Mouse (Mus musculus): Measurements from ENCODE around the gene Lima1. TPM values are rescaled to one million over a fixed set of nuclear protein-coding genes. Genes with fewer than 3 reads are reported as not detected.

Lima1 gene
- polyA plus RNA-seq, 1 experiment, result 13.5 TPM

GRCm38 (mm10) chr15:99771601-99772276 is 103.5 kb downstream of the Lima1 start:
- DNase-seq, result peak in 1 of 2 experiments; percentile 36
- TF ChIP-seq CTCF (IDR thresholded peaks at IDR 0.05; ENCODE audit: borderline replicate concordance, insufficient read depth, low read depth, low read length) (no peak), POLR2A (IDR thresholded peaks at IDR 0.05; ENCODE audit: borderline replicate concordance, insufficient read depth, low read length) (no peak)
- under 1% methylated on average over 56 of the region's 59 CpGs for WGBS

GRCm38 (mm10) chr15:99771004-99771500 is 104.2 kb downstream of the Lima1 start:
- Histone ChIP-seq H3K27me3 (ENCODE audit: control insufficient read depth, insufficient read depth, low read length) (no peaks in the 10 kb centered on the region), H3K4me3 (replicated peaks; ENCODE audit: insufficient read depth, low read depth, low read length) (peak overlapping the region; percentile 75), H3K27ac (ENCODE audit: insufficient read depth, low read length) (peak overlapping the region; percentile 42; the same call in 1 of the 2 replicates), H3K4me1 (ENCODE audit: control insufficient read depth, insufficient read depth, low read length) (no peaks in the 10 kb centered on the region; the same call in 1 of the 2 replicates)
- TF ChIP-seq CTCF (IDR thresholded peaks at IDR 0.05; ENCODE audit: borderline replicate concordance, insufficient read depth, low read depth, low read length) (no peak), POLR2A (IDR thresholded peaks at IDR 0.05; ENCODE audit: borderline replicate concordance, insufficient read depth, low read length) (no peak)
- no peak for DNase-seq
- WGBS, result 34% methylated on average over 5 of the region's 5 CpGs

More at GRCm38 (mm10) chr15:99771601-99772276, 103.5 kb downstream of the Lima1 start:
- Histone ChIP-seq H3K4me3 (replicated peaks; ENCODE audit: insufficient read depth, low read depth, low read length) (peak overlapping the region; percentile 75), H3K27ac (ENCODE audit: insufficient read depth, low read length) (peak overlapping the region; percentile 66), H3K4me1 (ENCODE audit: control insufficient read depth, insufficient read depth, low read length) (no peaks in the 10 kb centered on the region; the same call in 1 of the 2 replicates), H3K27me3 (ENCODE audit: control insufficient read depth, insufficient read depth, low read length) (no peaks in the 10 kb centered on the region)

GRCm38 (mm10) chr15:99768761-99769160 is 106.5 kb downstream of the Lima1 start:
- Histone ChIP-seq H3K27me3 (ENCODE audit: control insufficient read depth, insufficient read depth, low read length) (no peaks in the 10 kb centered on the region), H3K4me3 (replicated peaks; ENCODE audit: insufficient read depth, low read depth, low read length) (no peak overlapping the region), H3K27ac (ENCODE audit: insufficient read depth, low read length) (no peak overlapping the region), H3K4me1 (ENCODE audit: control insufficient read depth, insufficient read depth, low read length) (no peaks in the 10 kb centered on the region; the same call in 1 of the 2 replicates)
- 100% methylated on average over 1 of the region's 1 CpGs for WGBS
- no peak for DNase-seq
- TF ChIP-seq CTCF (IDR thresholded peaks at IDR 0.05; ENCODE audit: borderline replicate concordance, insufficient read depth, low read depth, low read length) (no peak), POLR2A (IDR thresholded peaks at IDR 0.05; ENCODE audit: borderline replicate concordance, insufficient read depth, low read length) (no peak)

- Histone ChIP-seq H3K4me1 (ENCODE audit: control insufficient read depth, insufficient read depth, low read length) (no peaks in the 10 kb centered on the region; the same call in 1 of the 2 replicates), H3K27me3 (ENCODE audit: control insufficient read depth, insufficient read depth, low read length) (no peaks in the 10 kb centered on the region), H3K27ac (ENCODE audit: insufficient read depth, low read length) (no peak overlapping the region), H3K4me3 (replicated peaks; ENCODE audit: insufficient read depth, low read depth, low read length) (no peak overlapping the region)
- TF ChIP-seq CTCF (IDR thresholded peaks at IDR 0.05; ENCODE audit: borderline replicate concordance, insufficient read depth, low read depth, low read length) (no peak), POLR2A (IDR thresholded peaks at IDR 0.05; ENCODE audit: borderline replicate concordance, insufficient read depth, low read length) (no peak)
- no peak for DNase-seq
- WGBS, result 84% methylated on average over 4 of the region's 4 CpGs
Observed at GRCm38 (mm10) chr15:99767467-99767866, 107.8 kb downstream of the Lima1 start.

- DNase-seq, result no peak
- 41% methylated on average over 3 of the region's 3 CpGs for WGBS
- H3K27ac ChIP-seq (ENCODE audit: insufficient read depth, low read length), result no peak overlapping the region
- no peaks in the 10 kb centered on the region for H3K27me3 ChIP-seq (ENCODE audit: control insufficient read depth, insufficient read depth, low read length)
- no peaks in the 10 kb centered on the region for H3K4me1 ChIP-seq (ENCODE audit: control insufficient read depth, insufficient read depth, low read length)
- no peak for TF ChIP-seq POLR2A (IDR thresholded peaks at IDR 0.05; ENCODE audit: borderline replicate concordance, insufficient read depth, low read length)
- TF ChIP-seq CTCF (IDR thresholded peaks at IDR 0.05; ENCODE audit: borderline replicate concordance, insufficient read depth, low read depth, low read length), result no peak
- no peak overlapping the region for H3K4me3 ChIP-seq (replicated peaks; ENCODE audit: insufficient read depth, low read depth, low read length)
Observed at GRCm38 (mm10) chr15:99754204-99754603, 121.1 kb downstream of the Lima1 start.

GRCm38 (mm10) chr15:99740229-99740628 is 135.0 kb downstream of the Lima1 start:
- no peak for TF ChIP-seq POLR2A (IDR thresholded peaks at IDR 0.05; ENCODE audit: borderline replicate concordance, insufficient read depth, low read length)
- no peak for TF ChIP-seq CTCF (IDR thresholded peaks at IDR 0.05; ENCODE audit: borderline replicate concordance, insufficient read depth, low read depth, low read length)
- 16% methylated on average over 4 of the region's 4 CpGs for WGBS
- DNase-seq, result peak; percentile 52 to 73
- Histone ChIP-seq H3K4me3 (replicated peaks; ENCODE audit: insufficient read depth, low read depth, low read length) (no peak overlapping the region), H3K27ac (ENCODE audit: insufficient read depth, low read length) (no peak overlapping the region), H3K27me3 (ENCODE audit: control insufficient read depth, insufficient read depth, low read length) (no peaks in the 10 kb centered on the region), H3K4me1 (ENCODE audit: control insufficient read depth, insufficient read depth, low read length) (peaks cover 4% of the 10 kb centered on the region)

- Histone ChIP-seq H3K4me1 (ENCODE audit: control insufficient read depth, insufficient read depth, low read length) (peaks cover 4% of the 10 kb centered on the region), H3K4me3 (replicated peaks; ENCODE audit: insufficient read depth, low read depth, low read length) (no peak overlapping the region), H3K27me3 (ENCODE audit: control insufficient read depth, insufficient read depth, low read length) (no peaks in the 10 kb centered on the region), H3K27ac (ENCODE audit: insufficient read depth, low read length) (no peak overlapping the region)
- DNase-seq, result no peak
- peak; percentile 28; the same call in 1 of the 2 replicates for TF ChIP-seq CTCF (IDR thresholded peaks at IDR 0.05; ENCODE audit: borderline replicate concordance, insufficient read depth, low read depth, low read length)
- TF ChIP-seq POLR2A (IDR thresholded peaks at IDR 0.05; ENCODE audit: borderline replicate concordance, insufficient read depth, low read length), result no peak
- 44% methylated on average over 11 of the region's 11 CpGs for WGBS
Observed at GRCm38 (mm10) chr15:99736675-99737074, 138.6 kb downstream of the Lima1 start.

- no peak for TF ChIP-seq CTCF (IDR thresholded peaks at IDR 0.05; ENCODE audit: borderline replicate concordance, insufficient read depth, low read depth, low read length)
- TF ChIP-seq POLR2A (IDR thresholded peaks at IDR 0.05; ENCODE audit: borderline replicate concordance, insufficient read depth, low read length), result no peak
- H3K27ac ChIP-seq (ENCODE audit: insufficient read depth, low read length), result no peak overlapping the region
- H3K4me3 ChIP-seq (replicated peaks; ENCODE audit: insufficient read depth, low read depth, low read length), result no peak overlapping the region
- H3K27me3 ChIP-seq (ENCODE audit: control insufficient read depth, insufficient read depth, low read length), result no peaks in the 10 kb centered on the region
- 80% methylated on average over 2 of the region's 2 CpGs for WGBS
- peaks cover 4% of the 10 kb centered on the region for H3K4me1 ChIP-seq (ENCODE audit: control insufficient read depth, insufficient read depth, low read length)
- peak; percentile 97 to 100 for DNase-seq
Observed at GRCm38 (mm10) chr15:99735631-99736030, 139.6 kb downstream of the Lima1 start.
